Mouse (Mus musculus) bone marrow macrophage, adult 2 months (primary cell): ENCODE measurements around the gene AC134908.4. TPM values are rescaled to one million over a fixed set of nuclear protein-coding genes. Genes with fewer than 3 reads are reported as not detected.
"Not testable (repeated sequence)": the region's sequence is repeated elsewhere in the genome, so short reads cannot be mapped to it uniquely, and the experiment has no call there.

Source experiments
- H3K27ac ChIP-seq: 2 replicates; pipeline ENCODE4 v1.5.1; 2012; ENCODE audit warnings: low read depth, low read length; ENCODE audit not compliant: insufficient read depth
- H3K4me1 ChIP-seq: 2 replicates; pipeline ENCODE4 v1.6.1; 2012; ENCODE audit warnings: low read length; ENCODE audit not compliant: control insufficient read depth, insufficient read depth
- H3K4me3 ChIP-seq: 2 replicates; pipeline ENCODE4 v1.5.1; 2012; ENCODE audit warnings: mild to moderate bottlenecking, low read length, moderate library complexity; ENCODE audit not compliant: insufficient read depth
- CTCF ChIP-seq: IDR thresholded peaks from 2 replicates; pipeline ENCODE4 v1.5.1; 2012; ENCODE audit warnings: low read depth, mild to moderate bottlenecking, low read length, moderate library complexity
- POLR2A ChIP-seq: IDR thresholded peaks from 2 replicates; pipeline ENCODE4 v1.6.1; 2012; ENCODE audit warnings: mild to moderate bottlenecking, low read depth, low read length, borderline replicate concordance
- polyA plus RNA-seq: library from polyadenylated mRNA; stranded (reverse); fragments of >200 nt; gene quantifications from 2 replicates; pipeline ENCODE4 v1.2.4, GENCODE M21; 2012; ENCODE audit not compliant: missing spikeins, insufficient read depth, insufficient read length

Gene AC134908.4
- polyA plus RNA-seq, 1 experiment: not detected

DNA sequence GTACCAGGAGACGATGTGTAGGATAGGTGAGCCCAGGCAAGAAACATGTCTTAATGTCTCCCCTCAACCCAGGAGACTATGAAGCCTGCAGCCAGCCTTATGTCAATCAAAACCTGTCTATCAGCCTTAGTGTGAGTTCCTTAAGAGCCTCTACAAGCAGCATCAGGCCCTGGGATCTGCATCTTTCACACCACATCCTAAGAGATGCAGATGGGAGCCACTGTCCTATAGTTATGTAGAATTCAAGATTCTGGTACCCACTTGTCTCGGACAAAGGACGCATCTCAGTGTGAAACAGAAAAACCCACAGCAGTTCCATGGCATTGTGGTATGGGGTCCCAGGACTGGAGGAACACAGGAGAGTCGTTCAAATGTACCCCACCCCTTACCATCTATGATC is 40.4 kb downstream of the AC134908.4 start:
- H3K4me3 ChIP-seq: no peak overlapping the region
- peaks cover 2% of the 10 kb centered on the region; the same call in 1 of the 2 replicates for H3K4me1 ChIP-seq
- H3K27ac ChIP-seq: no peak overlapping the region
- TF ChIP-seq CTCF (no peak), POLR2A (no peak)

DNA sequence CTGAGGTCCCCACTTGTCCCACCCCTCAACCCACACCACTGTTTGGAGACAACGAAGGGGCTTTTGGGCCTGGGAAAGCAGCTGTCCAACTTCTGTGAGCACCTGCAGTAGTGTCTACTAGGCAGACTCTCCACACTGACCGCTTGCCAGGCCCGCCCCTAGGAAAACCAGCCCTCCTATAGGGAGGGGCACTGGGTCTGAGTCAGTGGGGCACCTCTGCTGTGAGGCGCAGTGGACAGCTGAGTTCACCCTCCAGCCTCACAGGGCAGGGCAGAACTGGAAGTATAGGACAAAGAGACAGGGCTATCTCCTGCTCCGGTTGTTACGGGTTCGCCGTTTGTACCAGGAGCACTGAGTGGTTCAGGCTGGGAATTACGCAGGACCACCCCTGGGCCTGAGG is 41.2 kb downstream of the AC134908.4 start, which contains the start of gene Msln:
Msln (minus strand) TSS at position 138 of the 400 bp plus-strand sequence.
- Histone ChIP-seq H3K4me3 (no peak within 1 kb of the TSS), H3K27ac (no peak within 1 kb of the TSS), H3K4me1 (no peaks in the 10 kb centered on the region)
- no peak for TF ChIP-seq CTCF
- no peak for TF ChIP-seq POLR2A

DNA sequence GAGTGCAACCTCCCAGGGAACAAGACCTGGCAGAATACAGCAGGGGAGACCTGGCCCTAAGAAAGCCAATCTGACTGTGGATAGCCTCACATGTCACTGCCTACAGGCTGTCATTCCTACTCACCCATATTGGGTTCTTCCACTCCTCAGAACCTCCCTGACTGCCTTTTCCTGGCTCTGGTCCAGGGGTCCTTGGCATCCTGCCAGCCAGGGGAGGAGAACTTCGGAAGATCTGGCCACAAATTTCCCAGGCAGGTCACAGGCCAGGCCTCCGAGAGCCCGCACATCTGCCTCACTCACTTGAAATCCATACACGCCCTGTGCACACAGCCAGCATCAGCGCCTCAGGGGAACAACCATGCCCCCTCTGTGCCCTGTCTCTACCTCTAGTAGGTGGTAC is 44.0 kb downstream of the AC134908.4 start:
- no peak overlapping the region for H3K27ac ChIP-seq
- TF ChIP-seq POLR2A (no peak), CTCF (no peak)
- H3K4me3 ChIP-seq: no peak overlapping the region
- H3K4me1 ChIP-seq: no peaks in the 10 kb centered on the region

DNA sequence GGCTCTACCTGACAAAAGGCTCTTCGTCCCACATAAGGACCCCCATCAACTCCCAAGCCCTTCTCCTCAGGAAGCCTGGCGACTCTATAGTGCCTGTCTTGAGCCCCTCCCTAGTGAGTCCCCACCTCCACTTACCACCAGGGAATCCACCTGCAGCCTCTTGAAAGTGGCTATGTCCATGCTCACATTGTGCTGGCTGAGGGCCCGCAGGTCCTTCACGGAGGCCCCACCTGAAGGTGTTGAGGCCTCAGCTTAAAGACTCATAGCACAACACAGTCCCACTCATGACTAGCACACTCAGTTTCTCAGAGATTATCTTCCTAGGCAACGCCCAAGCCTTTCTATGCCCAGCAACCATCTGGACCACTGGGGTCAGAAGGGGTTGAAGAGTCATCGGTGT is 46.1 kb downstream of the AC134908.4 start:
- H3K4me1 ChIP-seq: no peaks in the 10 kb centered on the region
- H3K27ac ChIP-seq: no peak overlapping the region
- no peak overlapping the region for H3K4me3 ChIP-seq
- TF ChIP-seq POLR2A: no peak
- TF ChIP-seq CTCF: no peak

DNA sequence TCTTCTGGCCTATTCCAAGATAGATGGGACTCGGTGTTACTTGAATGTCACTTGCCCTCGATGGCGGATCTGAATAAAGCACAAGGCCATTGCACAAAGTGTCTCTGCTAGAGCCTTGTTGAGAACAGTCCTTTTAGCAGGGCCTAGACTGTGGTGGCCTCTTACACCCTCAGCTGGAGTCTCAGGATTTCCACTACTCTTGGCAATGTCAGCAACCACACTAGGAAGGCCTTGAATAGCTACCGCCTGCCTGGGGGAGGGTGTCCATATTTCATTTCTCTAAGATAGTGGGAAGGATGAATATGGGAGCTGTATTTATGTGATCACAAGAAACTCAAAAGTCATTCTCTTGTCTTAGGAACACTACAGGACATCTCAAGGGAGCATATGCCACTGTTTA is 47.2 kb downstream of the AC134908.4 start:
- Histone ChIP-seq H3K4me3 (no peak overlapping the region), H3K27ac (no peak overlapping the region), H3K4me1 (no peaks in the 10 kb centered on the region)
- TF ChIP-seq POLR2A (no peak), CTCF (no peak)

DNA sequence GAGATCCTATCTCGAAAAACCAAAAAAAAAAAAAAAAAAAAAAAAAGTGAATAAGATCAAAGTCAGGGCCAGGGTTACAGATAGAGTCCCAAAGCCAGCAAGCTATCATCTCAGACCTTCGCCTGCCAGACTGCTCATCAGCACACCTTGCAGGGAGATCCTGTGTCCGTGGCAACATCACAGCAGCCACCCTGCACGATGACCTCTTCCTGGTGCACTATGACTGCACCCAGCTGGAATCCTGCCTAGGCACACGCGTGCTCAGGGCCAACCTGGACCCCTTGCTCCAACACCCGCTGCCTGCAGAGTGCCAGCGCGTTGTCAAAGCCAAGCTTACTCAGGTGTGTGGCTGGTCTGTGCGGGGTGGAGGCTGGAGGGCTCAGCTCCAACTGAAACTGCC is 51.1 kb downstream of the AC134908.4 start:
- H3K4me1 ChIP-seq: no peaks in the 10 kb centered on the region
- TF ChIP-seq CTCF (no peak), POLR2A (no peak)
- H3K27ac ChIP-seq: no peak overlapping the region
- no peak overlapping the region for H3K4me3 ChIP-seq

DNA sequence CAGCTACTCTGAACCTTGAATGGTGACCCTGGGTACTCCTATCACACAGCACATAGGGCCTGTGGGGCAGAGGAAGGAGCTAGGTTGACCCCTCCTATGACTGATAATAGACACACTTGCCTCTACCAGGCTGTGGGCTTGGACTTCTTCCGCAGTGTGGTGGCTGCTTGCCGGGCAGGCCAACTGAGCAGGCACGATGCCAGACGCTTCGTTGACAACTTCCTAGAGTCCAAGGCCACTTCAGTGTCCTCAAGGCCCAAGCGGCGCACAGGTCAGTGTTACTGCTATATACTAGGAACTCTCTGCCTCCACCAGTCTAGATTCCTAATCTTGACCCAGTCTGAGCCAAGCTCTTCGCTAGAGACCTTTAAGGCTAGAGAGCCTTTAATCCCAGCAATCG is 51.6 kb downstream of the AC134908.4 start:
- no peak overlapping the region for H3K27ac ChIP-seq
- TF ChIP-seq POLR2A (no peak), CTCF (no peak)
- no peak overlapping the region for H3K4me3 ChIP-seq
- H3K4me1 ChIP-seq: no peaks in the 10 kb centered on the region

DNA sequence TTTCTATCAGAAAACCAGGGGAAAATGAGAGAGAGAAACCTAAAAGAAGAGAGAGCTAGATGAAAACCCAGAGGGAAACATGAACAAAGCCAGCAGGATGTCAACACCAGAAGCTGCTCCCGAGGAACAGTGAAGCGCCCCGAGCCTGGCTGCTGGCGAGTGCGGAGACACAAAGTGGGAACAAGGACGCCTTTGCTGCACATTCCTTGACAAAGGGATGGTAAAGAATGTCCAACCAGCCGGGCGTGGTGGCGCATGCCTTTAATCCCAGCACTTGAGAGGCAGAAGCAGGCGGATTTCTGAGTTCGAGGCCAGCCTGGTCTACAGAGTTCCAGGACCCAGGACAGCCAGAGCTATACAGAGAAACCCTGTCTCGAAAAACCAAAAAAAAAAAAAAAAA is 54.0 kb downstream of the AC134908.4 start:
- H3K4me3 ChIP-seq, H3K27ac ChIP-seq, H3K4me1 ChIP-seq: not testable (repeated sequence)

Other genes with a start within 250 kb of the AC134908.4 start
- not detected in 2 replicates for gene Sox8, start 225.0 kb downstream of the AC134908.4 start, polyA plus RNA-seq
- 21.4 and 22.5 TPM in 2 replicates for gene Lmf1, start 216.6 kb downstream of the AC134908.4 start, polyA plus RNA-seq
- gene Gng13, start 78.5 kb downstream of the AC134908.4 start, polyA plus RNA-seq: not detected in 2 replicates
- 7.4 and 14.1 TPM in 2 replicates for gene Chtf18, start 68.2 kb downstream of the AC134908.4 start, polyA plus RNA-seq
- gene Rpusd1, start 68.0 kb downstream of the AC134908.4 start, polyA plus RNA-seq: 10.1 and 10.2 TPM in 2 replicates
- not detected in 2 replicates for gene Mslnl, start 59.6 kb downstream of the AC134908.4 start, polyA plus RNA-seq
- gene Msln, start 41.3 kb downstream of the AC134908.4 start, polyA plus RNA-seq: not detected in 2 replicates
- 36.9 and 40.9 TPM in 2 replicates for gene Narfl, start 21.9 kb downstream of the AC134908.4 start, polyA plus RNA-seq
- gene Haghl, start 10.0 kb downstream of the AC134908.4 start, polyA plus RNA-seq: 30.4 and 31.0 TPM in 2 replicates
- gene Ccdc78, start 9.1 kb downstream of the AC134908.4 start, polyA plus RNA-seq: not detected in 2 replicates
- gene Fam173a, start 2.8 kb downstream of the AC134908.4 start, polyA plus RNA-seq: 64.5 and 70.6 TPM in 2 replicates
- 13.1 and 14.6 TPM in 2 replicates for gene Metrn, start 1.5 kb upstream of the AC134908.4 start, polyA plus RNA-seq
- gene Fbxl16, start 13.4 kb upstream of the AC134908.4 start, polyA plus RNA-seq: not detected in 2 replicates
- gene Wdr24, start 28.0 kb upstream of the AC134908.4 start, polyA plus RNA-seq: 11.9 and 14.0 TPM in 2 replicates
- gene Jmjd8, start 33.2 kb upstream of the AC134908.4 start, polyA plus RNA-seq: 16.3 and 18.0 TPM in 2 replicates
- gene Stub1, start 37.7 kb upstream of the AC134908.4 start, polyA plus RNA-seq: 84.9 and 89.7 TPM in 2 replicates
- gene Rhbdl1, start 41.6 kb upstream of the AC134908.4 start, polyA plus RNA-seq: 1.6 and 3.7 TPM in 2 replicates
- gene Gm20683, start 46.1 kb upstream of the AC134908.4 start, polyA plus RNA-seq: 1.5 TPM in 1 of 2 replicates, not detected in the other
- 30.8 and 35.1 TPM in 2 replicates for gene Rhot2, start 49.2 kb upstream of the AC134908.4 start, polyA plus RNA-seq
- gene Wdr90, start 65.8 kb upstream of the AC134908.4 start, polyA plus RNA-seq: 11.7 and 13.1 TPM in 2 replicates
- 10.3 and 16.6 TPM in 2 replicates for gene Mcrip2, start 73.1 kb upstream of the AC134908.4 start, polyA plus RNA-seq
- 16.1 and 17.0 TPM in 2 replicates for gene Mettl26, start 79.4 kb upstream of the AC134908.4 start, polyA plus RNA-seq
- 0.84 and 1.4 TPM in 2 replicates for gene Wfikkn1, start 85.2 kb upstream of the AC134908.4 start, polyA plus RNA-seq
- gene Rab40c, start 124.1 kb upstream of the AC134908.4 start, polyA plus RNA-seq: 30.0 and 32.8 TPM in 2 replicates
- gene Pigq, start 149.3 kb upstream of the AC134908.4 start, polyA plus RNA-seq: 51.1 and 53.4 TPM in 2 replicates
- gene Nhlrc4, start 149.3 kb upstream of the AC134908.4 start, polyA plus RNA-seq: not detected in 2 replicates
- gene A930017K11Rik, start 156.9 kb upstream of the AC134908.4 start, polyA plus RNA-seq: not detected in 2 replicates
- 12.1 and 12.7 TPM in 2 replicates for gene Capn15, start 190.1 kb upstream of the AC134908.4 start, polyA plus RNA-seq